Comparison of ENCODE assay signal across 9 mouse cellular contexts in genomic region chr6:70955841-70956240, GRCm38 (mm10). TPM values are rescaled to one million over a fixed set of nuclear protein-coding genes. Genes with fewer than 3 reads are reported as not detected.
DNase-seq lines count a peak whose midpoint lies in the region; ATAC-seq and TF ChIP-seq lines count a peak whose summit lies in the region.
"Had no signal": no experiment of that assay in that cellular context is flagged by ENCODE, and none has a peak within 500 bp of the region (broad histone marks: within the 10 kb centered on the region; RNA-seq: fewer than 3 reads in every experiment).

No protein-coding gene starts in this region.

- no peaks in the 10 kb centered on the region for H3K9me3 ChIP-seq in liver, embryonic 12.5 days (replicated peaks)

- H3K27me3 ChIP-seq in testis, adult 2 months (ENCODE audit: control insufficient read depth, insufficient read depth, low read length): peaks cover 5% of the 10 kb centered on the region; the same call in 1 of the 2 replicates
- peaks cover 94% of the 10 kb centered on the region for H3K27me3 ChIP-seq in liver, embryonic 12.5 days (replicated peaks)

- TF ChIP-seq CTCF in testis, adult 2 months (IDR thresholded peaks at IDR 0.05; ENCODE audit: control insufficient read depth, insufficient read depth, insufficient replicate concordance, low read depth, low read length): no peak
- no peak for TF ChIP-seq CTCF in gastrocnemius, adult 2 months (IDR thresholded peaks at IDR 0.05)

- H3K4me3 ChIP-seq in testis, adult 2 months (ENCODE audit: control insufficient read depth, low read depth, low read length): peak overlapping the region; percentile 69
- no peak overlapping the region for H3K4me3 ChIP-seq in liver, embryonic 12.5 days
- H3K4me3 ChIP-seq in gastrocnemius, adult 2 months: no peak overlapping the region

- intact Hi-C loops in gastrocnemius, postnatal 36 days (cut with DNase I): loop anchor here (10.0 kb wide), 1 partner anchor 169 kb away; no protein-coding TSS in a partner anchor
- intact Hi-C loops in gastrocnemius, adult 2 months (cut with DNase I): loop anchor here (10.0 kb wide), 1 partner anchor 169 kb away; no protein-coding TSS in a partner anchor

- DNase-seq in embryo, embryonic 10.5 days (ENCODE audit: low spot score): peak; percentile 44
- DNase-seq in embryo, embryonic 10 days (ENCODE audit: low spot score): no peak
- DNase-seq in testis, postnatal 14 days (ENCODE audit: low spot score): no peak
- DNase-seq in gastrocnemius, postnatal 36 days: no peak
- DNase-seq in layer of hippocampus, postnatal 10 days (ENCODE audit: low spot score in 2 of 2): no peak
- no peak for DNase-seq in gastrocnemius, adult 2 months

- no peak for ATAC-seq in liver, embryonic 12.5 days

- no peak for TF ChIP-seq POLR2A in testis, adult 2 months (IDR thresholded peaks at IDR 0.05; ENCODE audit: control insufficient read depth, low read depth, low read length)

- peak overlapping the region; percentile 60 for H3K4me2 ChIP-seq in liver, embryonic 12.5 days

- H3K4me1 ChIP-seq in testis, adult 2 months (ENCODE audit: control insufficient read depth, insufficient read depth, low read length): peaks cover 10% of the 10 kb centered on the region
- peaks cover 9% of the 10 kb centered on the region for H3K4me1 ChIP-seq in liver, embryonic 12.5 days

- H3K9ac ChIP-seq in liver, embryonic 12.5 days: no peak overlapping the region

- H3K27ac ChIP-seq in testis, adult 2 months (ENCODE audit: control insufficient read depth, insufficient read depth, low read depth, low read length): no peak overlapping the region
- H3K27ac ChIP-seq in liver, embryonic 12.5 days: no peak overlapping the region
- H3K27ac ChIP-seq in gastrocnemius, adult 2 months: no peak overlapping the region

- no peaks in the 10 kb centered on the region for H3K36me3 ChIP-seq in testis, adult 2 months (ENCODE audit: control insufficient read depth, insufficient read depth, low read length)
- H3K36me3 ChIP-seq in liver, embryonic 12.5 days: no peaks in the 10 kb centered on the region

- 3% methylated on average over 12 of the region's 12 CpGs for WGBS in liver, embryonic 12.5 days (ENCODE audit: insufficient replicate concordance)

RNA-seq across cellular contexts. Expression of gene Foxi3, which starts 0.5 kb away (rescaled TPM):
- polyA plus RNA-seq in testis, adult 2 months (2012; rRNA removed): 0.54 and 0.72 TPM in 2 replicates
- not detected in 2 replicates for polyA plus RNA-seq in liver, embryonic 12.5 days (2016; fragmentation: Nextera tagmentation; extraction: Ambion mirVana)
- not detected for total RNA-seq in gastrocnemius, postnatal 36 days (2021)
- not detected for total RNA-seq in layer of hippocampus, postnatal 10 days (2021)
- total RNA-seq in gastrocnemius, adult 2 months (2021): not detected
- total RNA-seq: adrenal gland, postnatal 36 days had no signal

RNA-seq across cellular contexts. Expression of gene Tex37, which starts 37.1 kb away (rescaled TPM):
- 417 and 420 TPM in 2 replicates for polyA plus RNA-seq in testis, adult 2 months (2012; rRNA removed)
- not detected in 2 replicates for polyA plus RNA-seq in liver, embryonic 12.5 days (2016; fragmentation: Nextera tagmentation; extraction: Ambion mirVana)
- not detected for total RNA-seq in gastrocnemius, postnatal 36 days (2021)
- not detected for total RNA-seq in layer of hippocampus, postnatal 10 days (2021)
- not detected for total RNA-seq in gastrocnemius, adult 2 months (2021)
- total RNA-seq: adrenal gland, postnatal 36 days had no signal
